In genomic region chr11:70608381-70609066, GRCm38 (mm10) we compare ENCODE assay signal across 8 mouse cellular contexts. TPM values are rescaled to one million over a fixed set of nuclear protein-coding genes. Genes with fewer than 3 reads are reported as not detected.
DNase-seq lines count a peak whose midpoint lies in the region; ATAC-seq and TF ChIP-seq lines count a peak whose summit lies in the region.
"Had no signal": no experiment of that assay in that cellular context is flagged by ENCODE, and none has a peak within 500 bp of the region (broad histone marks: within the 10 kb centered on the region; RNA-seq: fewer than 3 reads in every experiment).

No protein-coding gene starts in this region.

- no peaks in the 10 kb centered on the region for H3K4me1 ChIP-seq in testis, adult 2 months (ENCODE audit: control insufficient read depth, insufficient read depth, low read length)
- H3K4me1 ChIP-seq in heart, embryonic 12.5 days (replicated peaks) = no peaks in the 10 kb centered on the region
- H3K4me1 ChIP-seq: liver, embryonic 15.5 days had no signal

- no peak for ATAC-seq in heart, embryonic 12.5 days (ENCODE audit: insufficient number of reproducible peaks, low FRiP score)

- no peak overlapping the region for H3K4me3 ChIP-seq in left cerebral cortex, adult 2 months
- no peak overlapping the region for H3K4me3 ChIP-seq in testis, adult 2 months (ENCODE audit: control insufficient read depth, low read depth, low read length)
- H3K4me3 ChIP-seq in heart, embryonic 12.5 days = no peak overlapping the region
- H3K4me3 ChIP-seq: liver, embryonic 15.5 days had no signal

- H3K36me3 ChIP-seq in testis, adult 2 months (ENCODE audit: control insufficient read depth, insufficient read depth, low read length) = no peaks in the 10 kb centered on the region; the same call in 1 of the 2 replicates
- peaks cover 98% of the 10 kb centered on the region for H3K36me3 ChIP-seq in heart, embryonic 12.5 days

- WGBS in heart, embryonic 12.5 days = 88% methylated on average over 26 of the region's 26 CpGs

- H3K9me3 ChIP-seq in heart, embryonic 12.5 days (replicated peaks) = no peaks in the 10 kb centered on the region
- H3K9me3 ChIP-seq: liver, embryonic 15.5 days had no signal

- no peak overlapping the region for H3K9ac ChIP-seq in heart, embryonic 12.5 days
- H3K9ac ChIP-seq: liver, embryonic 15.5 days had no signal

- intact Hi-C loops in left cerebral cortex, adult 2 months (cut with DNase I) = no loop called here

- TF ChIP-seq CTCF in left cerebral cortex, adult 2 months (IDR thresholded peaks at IDR 0.05) = peak; percentile 42
- peak; percentile 42; the same call in 1 of the 2 replicates for TF ChIP-seq CTCF in testis, adult 2 months (IDR thresholded peaks at IDR 0.05; ENCODE audit: control insufficient read depth, insufficient read depth, insufficient replicate concordance, low read depth, low read length)

- no peak overlapping the region for H3K4me2 ChIP-seq in heart, embryonic 12.5 days
- H3K4me2 ChIP-seq: liver, embryonic 15.5 days had no signal

- DNase-seq in left cerebral cortex, adult 2 months (ENCODE audit: extremely low spot score in 1 of 2, low spot score in 2 of 2) = no peak
- no peak for DNase-seq in left cerebral cortex, adult 9 months (ENCODE audit: low spot score in 2 of 2)
- DNase-seq in adrenal gland, postnatal 36 days = peak; percentile 25 to 52
- peak; percentile 51 for DNase-seq in kidney, postnatal 14 days
- DNase-seq in Muller cell, postnatal 12 days (ENCODE audit: inconsistent ontology term) = no peak

- H3K27ac ChIP-seq in left cerebral cortex, adult 2 months = no peak overlapping the region
- no peak overlapping the region for H3K27ac ChIP-seq in testis, adult 2 months (ENCODE audit: control insufficient read depth, insufficient read depth, low read depth, low read length)
- H3K27ac ChIP-seq in heart, embryonic 12.5 days (ENCODE audit: poor library complexity, severe bottlenecking) = no peak overlapping the region
- H3K27ac ChIP-seq: liver, embryonic 15.5 days had no signal

- TF ChIP-seq POLR2A in testis, adult 2 months (IDR thresholded peaks at IDR 0.05; ENCODE audit: control insufficient read depth, low read depth, low read length) = no peak

- no peaks in the 10 kb centered on the region for H3K27me3 ChIP-seq in testis, adult 2 months (ENCODE audit: control insufficient read depth, insufficient read depth, low read length)
- no peaks in the 10 kb centered on the region for H3K27me3 ChIP-seq in heart, embryonic 12.5 days (replicated peaks)
- H3K27me3 ChIP-seq: liver, embryonic 15.5 days had no signal

RNA-seq across cellular contexts. Expression of gene 4930544D05Rik, which starts 7.1 kb away (rescaled TPM):
- under 1 TPM; 0.61 TPM for total RNA-seq in left cerebral cortex, adult 2 months (2021)
- not detected for total RNA-seq in adrenal gland, postnatal 36 days (2021)
- polyA plus RNA-seq in testis, adult 2 months (2012; rRNA removed) = 770 and 775 TPM in 2 replicates
- not detected in 2 replicates for polyA plus RNA-seq in heart, embryonic 12.5 days (2016; fragmentation: Nextera tagmentation; extraction: Ambion mirVana)
- polyA plus RNA-seq: liver, embryonic 15.5 days had no signal

RNA-seq across cellular contexts. Expression of gene Chrne, which starts 10.5 kb away (rescaled TPM):
- not detected for total RNA-seq in left cerebral cortex, adult 2 months (2021)
- total RNA-seq in adrenal gland, postnatal 36 days (2021) = not detected
- polyA plus RNA-seq in testis, adult 2 months (2012; rRNA removed) = 241 and 243 TPM in 2 replicates
- polyA plus RNA-seq in heart, embryonic 12.5 days (2016; fragmentation: Nextera tagmentation; extraction: Ambion mirVana) = 0.37 TPM in 1 of 2 replicates, not detected in the other
- polyA plus RNA-seq: liver, embryonic 15.5 days had no signal

RNA-seq across cellular contexts. Expression of gene Gp1ba, which starts 30.4 kb away (rescaled TPM):
- not detected for total RNA-seq in left cerebral cortex, adult 2 months (2021)
- total RNA-seq in adrenal gland, postnatal 36 days (2021) = under 1 TPM in 1 of 2 experiments, not detected in 1; 0.13 TPM
- polyA plus RNA-seq in testis, adult 2 months (2012; rRNA removed) = 0.13 and 0.19 TPM in 2 replicates
- 1.4 and 2.2 TPM in 2 replicates for polyA plus RNA-seq in heart, embryonic 12.5 days (2016; fragmentation: Nextera tagmentation; extraction: Ambion mirVana)

RNA-seq across cellular contexts. Expression of gene Rnf167, which starts 38.5 kb away (rescaled TPM):
- 10 to 100 TPM; 81.7 to 86.9 TPM for total RNA-seq in left cerebral cortex, adult 2 months (2021)
- total RNA-seq in adrenal gland, postnatal 36 days (2021) = 10 to 100 TPM; 83.6 to 83.8 TPM
- polyA plus RNA-seq in testis, adult 2 months (2012; rRNA removed) = 77.6 and 77.8 TPM in 2 replicates
- 67.4 and 70.1 TPM in 2 replicates for polyA plus RNA-seq in heart, embryonic 12.5 days (2016; fragmentation: Nextera tagmentation; extraction: Ambion mirVana)

RNA-seq across cellular contexts. Expression of gene Slc25a11, which starts 38.8 kb away (rescaled TPM):
- total RNA-seq in left cerebral cortex, adult 2 months (2021) = 100 to 1,000 TPM; 107 to 117 TPM
- total RNA-seq in adrenal gland, postnatal 36 days (2021) = 100 to 1,000 TPM; 127 to 165 TPM
- 27.2 and 29.4 TPM in 2 replicates for polyA plus RNA-seq in testis, adult 2 months (2012; rRNA removed)
- 227 and 229 TPM in 2 replicates for polyA plus RNA-seq in heart, embryonic 12.5 days (2016; fragmentation: Nextera tagmentation; extraction: Ambion mirVana)

Comparison
In these comparisons a context has a peak if more than half of its experiments do, and no peak if none do; other contexts are left out.
1. DNase-seq: peak in adrenal gland, postnatal 36 days (2 of 2) and kidney, postnatal 14 days (single experiment); none in left cerebral cortex, adult 2 months (0 of 2), left cerebral cortex, adult 9 months (0 of 2) and Muller cell, postnatal 12 days (single experiment).